Mouse (Mus musculus): Measurements from ENCODE around the gene Rspo1.

DNA sequence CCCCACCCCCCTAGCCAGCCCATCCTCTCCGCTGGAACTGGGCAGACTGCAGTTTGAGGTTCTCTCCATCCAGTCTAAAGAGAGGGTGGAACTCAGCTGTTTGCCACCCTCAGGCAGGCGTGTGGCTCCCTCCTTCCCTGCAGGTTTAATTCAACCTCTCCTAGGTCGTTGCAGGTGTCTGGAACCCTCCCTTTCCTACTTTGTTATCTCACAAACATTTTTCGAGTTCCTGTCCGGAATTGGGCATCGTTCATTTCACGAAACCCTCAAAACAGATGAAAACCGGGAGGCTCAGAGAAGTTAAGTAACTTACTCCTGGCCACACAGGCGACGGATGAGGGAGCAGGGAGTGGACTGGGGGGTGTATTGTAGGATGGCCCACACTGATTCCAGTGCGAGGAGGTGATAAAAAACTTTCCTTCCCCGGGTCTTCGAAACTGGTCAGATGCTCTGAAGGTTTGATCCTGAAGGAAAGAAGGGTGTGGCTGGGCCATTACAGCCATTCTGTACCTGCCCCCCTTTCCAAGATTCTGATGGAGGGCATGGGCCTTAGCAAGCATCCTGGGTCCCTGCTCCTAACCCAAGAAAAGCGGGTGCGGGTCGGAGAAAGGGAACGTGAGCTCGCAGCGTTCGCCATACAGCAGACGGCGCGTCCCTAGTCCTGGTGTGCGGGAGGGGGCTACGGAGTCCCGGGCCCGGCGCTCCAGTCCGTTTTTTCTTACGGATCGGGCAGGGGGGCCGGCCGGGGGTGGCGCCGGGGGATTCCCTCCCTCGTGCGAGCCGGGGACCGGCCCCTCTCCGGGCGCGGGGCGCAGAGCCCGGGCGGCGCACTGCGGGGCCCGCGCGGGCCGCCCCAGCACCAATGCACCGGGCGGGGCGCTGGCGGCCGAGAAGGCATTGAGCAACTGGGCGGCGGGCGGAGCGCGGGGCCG, at the start of gene Rspo1:
- TF ChIP-seq USF1 (IDR thresholded peaks at IDR 0.05; ENCODE audit: low read depth) (no peak), CTCF (IDR thresholded peaks at IDR 0.05; ENCODE audit: control insufficient read depth, insufficient read depth, insufficient read length) (no peak)

Data from C2C12 (cell line).